In genomic region chr2:27235729-27236128, GRCm38 (mm10) we compare ENCODE assay signal across 8 mouse cellular contexts. TPM values are rescaled to one million over a fixed set of nuclear protein-coding genes. Genes with fewer than 3 reads are reported as not detected.
DNase-seq lines count a peak whose midpoint lies in the region; ATAC-seq and TF ChIP-seq lines count a peak whose summit lies in the region.

No protein-coding gene starts in this region.

- H3K4me3 ChIP-seq in kidney, embryonic 15.5 days (replicated peaks) = no peak overlapping the region
- no peak overlapping the region for H3K4me3 ChIP-seq in liver, postnatal 0 days (ENCODE audit: low read depth, low read length)

- H3K9me3 ChIP-seq in kidney, embryonic 15.5 days (replicated peaks) = no peaks in the 10 kb centered on the region
- no peaks in the 10 kb centered on the region for H3K9me3 ChIP-seq in liver, postnatal 0 days (ENCODE audit: low read length)

- peak; percentile 76 for TF ChIP-seq CTCF in liver, postnatal 0 days (IDR thresholded peaks at IDR 0.05; ENCODE audit: low read depth)

- no peak for TF ChIP-seq EP300 in liver, postnatal 0 days (IDR thresholded peaks at IDR 0.05; ENCODE audit: low read depth)

- WGBS in kidney, embryonic 15.5 days = 12% methylated on average over 3 of the region's 3 CpGs
- WGBS in liver, postnatal 0 days (ENCODE audit: insufficient replicate concordance) = 30% methylated on average over 3 of the region's 3 CpGs

- ATAC-seq in kidney, embryonic 15.5 days (replicated peaks; ENCODE audit: low FRiP score) = peak; percentile 34; the same call in 1 of the 2 replicates
- ATAC-seq in liver, postnatal 0 days = no peak

- H3K4me1 ChIP-seq in kidney, embryonic 15.5 days = peaks cover 12% of the 10 kb centered on the region
- H3K4me1 ChIP-seq in liver, postnatal 0 days (ENCODE audit: insufficient read depth) = peaks cover 15% of the 10 kb centered on the region

- H3K36me3 ChIP-seq in kidney, embryonic 15.5 days = peaks cover 40% of the 10 kb centered on the region
- H3K36me3 ChIP-seq in liver, postnatal 0 days (replicated peaks; ENCODE audit: insufficient read depth, low read length) = peaks cover 23% of the 10 kb centered on the region

- no peak overlapping the region for H3K27ac ChIP-seq in kidney, embryonic 15.5 days
- no peak overlapping the region for H3K27ac ChIP-seq in liver, postnatal 0 days (ENCODE audit: low read depth)

- DNase-seq in left cerebral cortex, adult 11 months (ENCODE audit: low spot score) = peak; percentile 56
- DNase-seq in left cerebral cortex, adult 8-10 months (ENCODE audit: low spot score in 2 of 2) = no peak
- DNase-seq in cerebellum, adult 8-10 months = peak; percentile 65
- peak; percentile 65 to 68 for DNase-seq in frontal cortex, postnatal 25 days (ENCODE audit: low spot score in 2 of 2)
- peak; percentile 52 for DNase-seq in liver, postnatal 0 days
- DNase-seq in ovary, postnatal 14 days (ENCODE audit: low spot score) = peak; percentile 66
- DNase-seq in urinary bladder, postnatal 25 days (ENCODE audit: low spot score) = peak; percentile 72

- no peak overlapping the region for H3K9ac ChIP-seq in kidney, embryonic 15.5 days
- no peak overlapping the region for H3K9ac ChIP-seq in liver, postnatal 0 days (replicated peaks)

- no peak overlapping the region for H3K4me2 ChIP-seq in kidney, embryonic 15.5 days
- no peak overlapping the region for H3K4me2 ChIP-seq in liver, postnatal 0 days (ENCODE audit: low read depth, low read length)

- H3K27me3 ChIP-seq in kidney, embryonic 15.5 days = no peaks in the 10 kb centered on the region
- H3K27me3 ChIP-seq in liver, postnatal 0 days (ENCODE audit: insufficient read depth, low read length) = no peaks in the 10 kb centered on the region

RNA-seq across cellular contexts. Expression of gene Sardh, which starts 12.4 kb away (rescaled TPM):
- total RNA-seq in left cerebral cortex, adult 8-10 months (2022) = 10 to 100 TPM in 1 of 4 experiments, 1 to 10 TPM in 3; 8.0 to 12.6 (median 9.3) TPM
- 38.7 and 46.1 TPM in 2 replicates for polyA plus RNA-seq in kidney, embryonic 15.5 days (2015; fragmentation: Nextera tagmentation; extraction: Ambion mirVana)
- polyA plus RNA-seq in liver, postnatal 0 days (2015; fragmentation: Nextera tagmentation; extraction: Ambion mirVana) = 145 and 152 TPM in 2 replicates

Comparison
In these comparisons a context has a peak if more than half of its experiments do, and no peak if none do; other contexts are left out.
1. DNase-seq: peak in left cerebral cortex, adult 11 months (single experiment), cerebellum, adult 8-10 months (single experiment), frontal cortex, postnatal 25 days (2 of 2), liver, postnatal 0 days (single experiment), ovary, postnatal 14 days (single experiment) and urinary bladder, postnatal 25 days (single experiment); none in left cerebral cortex, adult 8-10 months (0 of 2).